Mouse (Mus musculus) left cerebral cortex, postnatal 10 days (tissue): ENCODE data around the gene Olfr110. TPM values are rescaled to one million over a fixed set of nuclear protein-coding genes. Genes with fewer than 3 reads are reported as not detected.
A peak's percentile ranks its signal among the peaks of the same experiment; 100 is the strongest.
"Not testable (repeated sequence)": the region's sequence is repeated elsewhere in the genome, so short reads cannot be mapped to it uniquely, and the experiment has no call there.

Experiments
- DNase-seq, 2 experiments: peaks; one replicate each; pipeline ENCODE4 v3.0.0; 2021 to 2022; ENCODE audit warnings: low spot score in 2 of 2, mixed read lengths in 1 of 2; ENCODE audit errors: extremely low spot score in 1 of 2
- intact Hi-C: fragments of 180-260 bp; cut with DNase I; formaldehyde crosslinking; loops from one replicate; pipeline ENCODE4 v1.15.1; 2025
- total RNA-seq, 2 experiments: library from RNA; stranded (reverse); gene quantifications; 2 replicates each; pipeline ENCODE4 v1.2.3; 2021

The Olfr110 gene
- not detected for total RNA-seq

GRCm38 (mm10) chr17:37491930-37492518 is at the start of gene Olfr110:
TSS of gene Olfr110 (plus strand) at chr17:37492468.
- DNase-seq: peak in 1 of 2 experiments; percentile 0
- intact Hi-C loops: no loop called here

DNA sequence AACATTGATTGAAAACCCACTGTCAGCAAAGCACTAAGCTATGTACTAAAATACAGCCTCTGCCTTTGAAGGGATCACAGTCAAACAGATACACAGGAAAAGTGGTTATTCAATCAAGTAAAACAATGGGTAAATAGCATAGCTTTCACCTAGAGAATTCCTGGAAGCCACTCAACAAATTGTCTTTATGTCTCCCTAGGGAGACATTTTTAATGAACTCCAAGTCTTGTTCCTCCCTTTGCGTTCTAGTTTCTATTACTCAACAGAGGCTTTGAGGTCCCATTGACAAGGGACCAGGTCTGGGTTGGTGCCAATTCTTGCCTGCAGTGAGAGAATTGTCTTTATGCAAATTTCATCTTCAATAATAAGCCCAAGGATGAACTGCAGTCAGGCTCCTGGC is 47.1 kb upstream of the Olfr110 start, which contains the start of gene Olfr108:
TSS of gene Olfr108 (plus strand) at position 301 of the 400 bp plus-strand sequence.
- intact Hi-C loops: no loop called here

GRCm38 (mm10) chr17:37458616-37459015 is 33.7 kb upstream of the Olfr110 start, which contains the start of gene Olfr109:
TSS of gene Olfr109 (plus strand) at chr17:37458916.
- intact Hi-C loops: no loop called here
- no peak for DNase-seq

More for the DNA sequence above, 47.1 kb upstream of the Olfr110 start, which contains the start of gene Olfr108:
- DNase-seq: no peak

DNA sequence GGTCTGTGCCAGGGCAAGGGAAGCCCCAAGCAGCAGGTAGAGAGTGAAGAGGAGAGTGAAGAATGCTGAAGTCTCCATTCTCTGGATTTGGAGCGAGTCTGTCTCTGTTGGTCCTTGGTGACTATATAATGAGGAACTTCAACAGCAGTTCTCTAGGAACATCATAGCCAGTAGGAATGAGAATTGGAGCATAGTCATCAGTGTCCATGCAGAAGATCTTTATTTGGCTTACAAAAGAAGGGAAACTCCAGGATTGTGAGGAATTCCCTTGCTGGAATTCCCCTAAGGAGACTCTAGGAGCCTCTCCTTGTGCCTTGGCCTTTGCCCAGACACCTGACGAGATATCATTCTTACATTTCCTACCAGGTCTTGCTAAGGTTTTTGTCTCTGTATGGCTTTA is 8.8 kb upstream of the Olfr110 start, which contains the start of gene H2-M2:
TSS of gene H2-M2 (minus strand) at position 101 of the 400 bp plus-strand sequence.
- intact Hi-C loops: no loop called here

GRCm38 (mm10) chr17:37507730-37508129 is 15.5 kb downstream of the Olfr110 start, which contains the start of gene Olfr111:
TSS of gene Olfr111 (plus strand) at chr17:37508030.
- intact Hi-C loops: no loop called here
- no peak for DNase-seq

More for the DNA sequence above, 8.8 kb upstream of the Olfr110 start, which contains the start of gene H2-M2:
- no peak for DNase-seq

GRCm38 (mm10) chr17:37524612-37525011 is 32.3 kb downstream of the Olfr110 start:
- intact Hi-C loops, DNase-seq: not testable (repeated sequence)

GRCm38 (mm10) chr17:37525427-37525826 is 33.2 kb downstream of the Olfr110 start:
- intact Hi-C loops, DNase-seq: not testable (repeated sequence)

DNA sequence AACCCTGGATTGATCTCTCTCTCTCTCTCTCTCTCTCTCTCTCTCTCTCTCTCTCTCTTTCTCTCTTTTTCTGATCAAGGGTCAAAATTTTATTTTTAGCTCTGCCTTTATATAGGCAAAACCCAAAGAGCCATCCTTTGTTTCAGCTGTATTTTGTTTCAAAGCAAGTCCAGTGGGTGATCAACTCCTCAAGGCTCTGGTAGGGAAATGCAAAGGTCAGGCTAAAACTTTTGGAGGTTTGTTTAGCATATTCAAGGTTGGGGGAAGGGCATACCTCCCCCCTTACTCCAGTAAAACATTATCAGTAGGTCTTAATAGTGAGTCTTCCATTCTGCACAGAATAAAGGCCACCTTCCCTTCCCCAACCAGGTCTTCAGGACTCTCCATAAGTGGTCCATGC is 42.9 kb downstream of the Olfr110 start:
- no peak for DNase-seq
- intact Hi-C loops: no loop called here

- intact Hi-C loops, DNase-seq: not testable (repeated sequence)
Observed at GRCm38 (mm10) chr17:37538416-37538815, 46.1 kb downstream of the Olfr110 start.

GRCm38 (mm10) chr17:37541454-37542119 is 49.3 kb downstream of the Olfr110 start:
- DNase-seq: no peak
- intact Hi-C loops: no loop called here

- DNase-seq: no peak
- intact Hi-C loops: no loop called here
Observed at GRCm38 (mm10) chr17:37543800-37544435, 51.6 kb downstream of the Olfr110 start.

Other genes with a start within 250 kb of the Olfr110 start
- gene Olfr98, start 228.7 kb upstream of the Olfr110 start, total RNA-seq: not detected
- gene H2-M3, start 222.2 kb upstream of the Olfr110 start, total RNA-seq: 1 to 10 TPM; 2.7 to 3.1 TPM
- gene Olfr99, start 209.0 kb upstream of the Olfr110 start, total RNA-seq: not detected
- not detected for gene Olfr101, start 188.2 kb upstream of the Olfr110 start, total RNA-seq
- gene Olfr102, start 175.4 kb upstream of the Olfr110 start, total RNA-seq: not detected
- gene Olfr103, start 152.8 kb upstream of the Olfr110 start, total RNA-seq: not detected
- gene Olfr104-ps, start 132.9 kb upstream of the Olfr110 start, total RNA-seq: not detected
- not detected for gene Olfr105-ps, start 113.4 kb upstream of the Olfr110 start, total RNA-seq
- not detected for gene Olfr106-ps, start 102.1 kb upstream of the Olfr110 start, total RNA-seq
- under 1 TPM in 1 of 2 experiments, not detected in 1; 0.11 TPM for gene Olfr107, start 93.2 kb upstream of the Olfr110 start, total RNA-seq
- gene Olfr108, start 47.0 kb upstream of the Olfr110 start, total RNA-seq: not detected
- gene Olfr109, start 33.6 kb upstream of the Olfr110 start, total RNA-seq: not detected
- not detected for gene H2-M2, start 8.9 kb upstream of the Olfr110 start, total RNA-seq
- gene Olfr111, start 15.6 kb downstream of the Olfr110 start, total RNA-seq: not detected
- gene Olfr112, start 77.0 kb downstream of the Olfr110 start, total RNA-seq: not detected
- gene Olfr113, start 85.2 kb downstream of the Olfr110 start, total RNA-seq: not detected
- not detected for gene Olfr114, start 100.3 kb downstream of the Olfr110 start, total RNA-seq
- gene Olfr115, start 134.6 kb downstream of the Olfr110 start, total RNA-seq: not detected
- gene Olfr116, start 134.7 kb downstream of the Olfr110 start, total RNA-seq: not detected
- gene Olfr117, start 171.3 kb downstream of the Olfr110 start, total RNA-seq: not detected
- not detected for gene Olfr118, start 174.5 kb downstream of the Olfr110 start, total RNA-seq
- gene Olfr119, start 204.1 kb downstream of the Olfr110 start, total RNA-seq: not detected
- not detected for gene Olfr120, start 229.3 kb downstream of the Olfr110 start, total RNA-seq